24 mouse cellular contexts compared by ENCODE assay signal in genomic region chr1:100430038-100430774, GRCm38 (mm10).
DNase-seq lines count a peak whose midpoint lies in the region; ATAC-seq and TF ChIP-seq lines count a peak whose summit lies in the region.
"Had no signal": no experiment of that assay in that cellular context is flagged by ENCODE, and none has a peak within 500 bp of the region (broad histone marks: within the 10 kb centered on the region; RNA-seq: fewer than 3 reads in every experiment).

No protein-coding gene starts in this region.

- peak; percentile 72 for ATAC-seq in embryonic facial prominence, embryonic 14.5 days (ENCODE audit: low read depth)
- ATAC-seq in kidney, postnatal 0 days (replicated peaks; ENCODE audit: low FRiP score, low read depth): no peak
- peak; percentile 61 for ATAC-seq in lung, embryonic 16.5 days (ENCODE audit: low read depth)
- ATAC-seq in intestine, embryonic 16.5 days: peak; percentile 75
- ATAC-seq: CD4-positive, CD25-positive, alpha-beta regulatory T cell, adult 4 months; forebrain, embryonic 13.5 days; forebrain, postnatal 0 days had no signal

- no peaks in the 10 kb centered on the region for H3K36me3 ChIP-seq in embryonic facial prominence, embryonic 14.5 days (ENCODE audit: control insufficient read depth, insufficient read depth, low read length)
- H3K36me3 ChIP-seq in embryonic facial prominence, embryonic 10.5 days (replicated peaks): no peaks in the 10 kb centered on the region
- H3K36me3 ChIP-seq in kidney, postnatal 0 days (ENCODE audit: insufficient read depth, low read length): no peaks in the 10 kb centered on the region
- H3K36me3 ChIP-seq in lung, embryonic 16.5 days (ENCODE audit: control insufficient read depth, insufficient read depth, low read length): no peaks in the 10 kb centered on the region
- H3K36me3 ChIP-seq in intestine, embryonic 16.5 days (ENCODE audit: control insufficient read depth, insufficient read depth, low read length): no peaks in the 10 kb centered on the region
- H3K36me3 ChIP-seq: embryonic facial prominence, embryonic 12.5 days; G1E; heart, embryonic 10.5 days; hindbrain, embryonic 13.5 days had no signal

- no peak overlapping the region for H3K4me3 ChIP-seq in embryonic facial prominence, embryonic 14.5 days (ENCODE audit: low read depth, low read length)
- H3K4me3 ChIP-seq in embryonic facial prominence, embryonic 10.5 days: no peak overlapping the region
- no peak overlapping the region for H3K4me3 ChIP-seq in kidney, postnatal 0 days (replicated peaks; ENCODE audit: low read depth, low read length)
- no peak overlapping the region for H3K4me3 ChIP-seq in lung, embryonic 16.5 days (ENCODE audit: low read length)
- no peak overlapping the region for H3K4me3 ChIP-seq in intestine, embryonic 16.5 days (ENCODE audit: low read length)
- H3K4me3 ChIP-seq: embryonic facial prominence, embryonic 12.5 days; forebrain, embryonic 13.5 days; heart, embryonic 10.5 days; hindbrain, embryonic 13.5 days had no signal

- H3K27me3 ChIP-seq in embryonic facial prominence, embryonic 14.5 days (replicated peaks; ENCODE audit: control insufficient read depth, insufficient read depth, low read length): no peaks in the 10 kb centered on the region
- no peaks in the 10 kb centered on the region for H3K27me3 ChIP-seq in embryonic facial prominence, embryonic 10.5 days (replicated peaks; ENCODE audit: low read depth, poor library complexity, severe bottlenecking)
- no peaks in the 10 kb centered on the region for H3K27me3 ChIP-seq in kidney, postnatal 0 days (ENCODE audit: insufficient read depth, low read length)
- no peaks in the 10 kb centered on the region for H3K27me3 ChIP-seq in lung, embryonic 16.5 days (ENCODE audit: control insufficient read depth, insufficient read depth, low read depth, low read length)
- no peaks in the 10 kb centered on the region for H3K27me3 ChIP-seq in intestine, embryonic 16.5 days (replicated peaks; ENCODE audit: control insufficient read depth, insufficient read depth, low read length)
- H3K27me3 ChIP-seq: embryonic facial prominence, embryonic 12.5 days; forebrain, embryonic 13.5 days; hindbrain, embryonic 13.5 days had no signal

- peak; percentile 84 for DNase-seq in embryonic facial prominence, embryonic 14.5 days (ENCODE audit: low spot score)
- no peak for DNase-seq in embryonic facial prominence, embryonic 10.5 days (ENCODE audit: low spot score)
- peak; percentile 49 for DNase-seq in kidney, postnatal 0 days (ENCODE audit: low spot score)
- no peak for DNase-seq in kidney, postnatal 10 days
- no peak for DNase-seq in lung, postnatal 36 days
- DNase-seq in heart, postnatal 4 days: no peak
- DNase-seq: adrenal gland, adult 8-10 months; adrenal gland, postnatal 36 days; B cell, adult 2 months; cerebellum, adult 11 months; cerebellum, adult 8-10 months; cerebellum, postnatal 14 days; embryo, embryonic 11 days; forebrain, postnatal 0 days; heart, adult 18-20 months; heart, postnatal 10 days had no signal

- WGBS in embryonic facial prominence, embryonic 14.5 days: 69% methylated on average over 1 of the region's 1 CpGs
- 89% methylated on average over 1 of the region's 1 CpGs for WGBS in embryonic facial prominence, embryonic 10.5 days
- WGBS in kidney, postnatal 0 days: 72% methylated on average over 1 of the region's 1 CpGs
- WGBS in lung, embryonic 16.5 days: 53% methylated on average over 1 of the region's 1 CpGs
- WGBS in intestine, embryonic 16.5 days: 70% methylated on average over 1 of the region's 1 CpGs

- H3K9ac ChIP-seq in embryonic facial prominence, embryonic 14.5 days (ENCODE audit: low read depth, low read length): no peak overlapping the region
- no peak overlapping the region for H3K9ac ChIP-seq in kidney, postnatal 0 days (ENCODE audit: low read depth, low read length)
- no peak overlapping the region for H3K9ac ChIP-seq in lung, embryonic 16.5 days (ENCODE audit: low read length)
- no peak overlapping the region for H3K9ac ChIP-seq in intestine, embryonic 16.5 days (ENCODE audit: low read depth, low read length)
- H3K9ac ChIP-seq: embryonic facial prominence, embryonic 12.5 days; forebrain, embryonic 13.5 days; forebrain, postnatal 0 days; hindbrain, embryonic 13.5 days had no signal

- H3K4me2 ChIP-seq in embryonic facial prominence, embryonic 14.5 days (ENCODE audit: low read depth, low read length): no peak overlapping the region
- H3K4me2 ChIP-seq in kidney, postnatal 0 days (ENCODE audit: low read length): no peak overlapping the region
- H3K4me2 ChIP-seq in lung, embryonic 16.5 days (ENCODE audit: low read depth, low read length): no peak overlapping the region
- no peak overlapping the region for H3K4me2 ChIP-seq in intestine, embryonic 16.5 days (ENCODE audit: low read depth, low read length)
- H3K4me2 ChIP-seq: embryonic facial prominence, embryonic 12.5 days; forebrain, embryonic 13.5 days; hindbrain, embryonic 13.5 days had no signal

- H3K27ac ChIP-seq in embryonic facial prominence, embryonic 14.5 days (replicated peaks; ENCODE audit: low read depth, low read length): no peak overlapping the region
- no peak overlapping the region for H3K27ac ChIP-seq in embryonic facial prominence, embryonic 10.5 days (replicated peaks)
- H3K27ac ChIP-seq in kidney, postnatal 0 days: no peak overlapping the region
- no peak overlapping the region for H3K27ac ChIP-seq in lung, embryonic 16.5 days (ENCODE audit: low read length)
- H3K27ac ChIP-seq in intestine, embryonic 16.5 days (ENCODE audit: low read length): no peak overlapping the region
- H3K27ac ChIP-seq: embryonic facial prominence, embryonic 12.5 days; forebrain, embryonic 13.5 days; heart, embryonic 10.5 days; hindbrain, embryonic 13.5 days had no signal

- no peaks in the 10 kb centered on the region for H3K9me3 ChIP-seq in embryonic facial prominence, embryonic 14.5 days (ENCODE audit: control insufficient read depth, low read length)
- H3K9me3 ChIP-seq in embryonic facial prominence, embryonic 10.5 days: no peaks in the 10 kb centered on the region
- H3K9me3 ChIP-seq in kidney, postnatal 0 days (replicated peaks; ENCODE audit: low read length): no peaks in the 10 kb centered on the region
- no peaks in the 10 kb centered on the region for H3K9me3 ChIP-seq in lung, embryonic 16.5 days (ENCODE audit: control insufficient read depth, low read length)
- H3K9me3 ChIP-seq in intestine, embryonic 16.5 days (ENCODE audit: control insufficient read depth, low read length): no peaks in the 10 kb centered on the region
- H3K9me3 ChIP-seq: embryonic facial prominence, embryonic 12.5 days; forebrain, embryonic 13.5 days; G1E; heart, embryonic 10.5 days; hindbrain, embryonic 13.5 days had no signal

- H3K4me1 ChIP-seq in embryonic facial prominence, embryonic 14.5 days (ENCODE audit: control insufficient read depth, insufficient read depth, low read length): no peaks in the 10 kb centered on the region
- H3K4me1 ChIP-seq in embryonic facial prominence, embryonic 10.5 days: no peaks in the 10 kb centered on the region
- H3K4me1 ChIP-seq in kidney, postnatal 0 days (replicated peaks; ENCODE audit: insufficient read depth, low read length): no peaks in the 10 kb centered on the region
- no peaks in the 10 kb centered on the region for H3K4me1 ChIP-seq in lung, embryonic 16.5 days (replicated peaks; ENCODE audit: control insufficient read depth, insufficient read depth, low read length)
- H3K4me1 ChIP-seq in intestine, embryonic 16.5 days (ENCODE audit: control insufficient read depth, insufficient read depth, low read length): no peaks in the 10 kb centered on the region
- H3K4me1 ChIP-seq: embryonic facial prominence, embryonic 12.5 days; forebrain, embryonic 13.5 days; heart, embryonic 10.5 days; hindbrain, embryonic 13.5 days had no signal

- TF ChIP-seq CTCF in kidney, postnatal 0 days (IDR thresholded peaks at IDR 0.05; ENCODE audit: low read depth): no peak

Comparison
In these comparisons a context has a peak if more than half of its experiments do, and no peak if none do; other contexts are left out.
1. DNase-seq: peak in embryonic facial prominence, embryonic 14.5 days (single experiment) and kidney, postnatal 0 days (single experiment); none in embryonic facial prominence, embryonic 10.5 days (single experiment), kidney, postnatal 10 days (single experiment), lung, postnatal 36 days (single experiment) and heart, postnatal 4 days (single experiment).